35 mouse cellular contexts compared by ENCODE assay signal in genomic region chr6:144720846-144721245, GRCm38 (mm10).
"Had no signal": no experiment of that assay in that cellular context is flagged by ENCODE, and none has a peak within 500 bp of the region (broad histone marks: within the 10 kb centered on the region; RNA-seq: fewer than 3 reads in every experiment).

No protein-coding gene starts in this region.

- H3K27ac ChIP-seq: heart, embryonic 10.5 days; heart, embryonic 13.5 days; heart, embryonic 15.5 days; hindbrain, embryonic 10.5 days; hindbrain, embryonic 12.5 days; hindbrain, embryonic 13.5 days; hindbrain, embryonic 14.5 days; hindbrain, embryonic 15.5 days; hindbrain, postnatal 0 days; intestine, embryonic 15.5 days; kidney, embryonic 15.5 days; kidney, postnatal 0 days; layer of hippocampus, adult 2 months had no signal

- H3K4me1 ChIP-seq: heart, embryonic 15.5 days; hindbrain, embryonic 12.5 days; hindbrain, embryonic 13.5 days; hindbrain, embryonic 15.5 days; intestine, embryonic 15.5 days; kidney, embryonic 15.5 days had no signal

- H3K27me3 ChIP-seq: heart, embryonic 12.5 days; heart, embryonic 13.5 days; heart, embryonic 15.5 days; hindbrain, embryonic 12.5 days; hindbrain, embryonic 13.5 days; hindbrain, embryonic 15.5 days; intestine, embryonic 15.5 days; kidney, embryonic 15.5 days had no signal

- DNase-seq: heart, postnatal 10 days; heart, postnatal 14 days; heart, postnatal 36 days; heart, postnatal 4 days; kidney, adult 11 months; kidney, adult 18-20 months; kidney, adult 2 months; kidney, adult 8-10 months; kidney, adult 9 months; kidney, postnatal 10 days; kidney, postnatal 14 days; kidney, postnatal 25 days; kidney, postnatal 36 days; kidney, postnatal 4 days; layer of hippocampus, adult 9-11 months; layer of hippocampus, postnatal 36 days had no signal

- H3K4me2 ChIP-seq: heart, embryonic 11.5 days; heart, embryonic 12.5 days; heart, embryonic 13.5 days; heart, embryonic 15.5 days; hindbrain, embryonic 12.5 days; hindbrain, embryonic 13.5 days; hindbrain, embryonic 14.5 days; hindbrain, embryonic 15.5 days; intestine, embryonic 15.5 days; kidney, embryonic 15.5 days had no signal

- H3K4me3 ChIP-seq: heart, embryonic 10.5 days; heart, embryonic 12.5 days; heart, embryonic 13.5 days; heart, embryonic 15.5 days; hindbrain, embryonic 10.5 days; hindbrain, embryonic 12.5 days; hindbrain, embryonic 13.5 days; hindbrain, embryonic 15.5 days; intestine, embryonic 15.5 days; kidney, embryonic 15.5 days; layer of hippocampus, adult 2 months had no signal

- H3K36me3 ChIP-seq: heart, embryonic 10.5 days; heart, embryonic 12.5 days; heart, embryonic 13.5 days; heart, embryonic 15.5 days; hindbrain, embryonic 10.5 days; hindbrain, embryonic 12.5 days; hindbrain, embryonic 13.5 days; hindbrain, embryonic 15.5 days; intestine, embryonic 15.5 days; kidney, embryonic 15.5 days had no signal

- ATAC-seq: hindbrain, embryonic 16.5 days; hindbrain, postnatal 0 days; inflammation-experienced regulatory T-cells, adult 6 months; intestine, embryonic 15.5 days; intestine, embryonic 16.5 days; intestine, postnatal 0 days had no signal

- H3K9ac ChIP-seq: heart, embryonic 12.5 days; heart, embryonic 13.5 days; heart, embryonic 15.5 days; hindbrain, embryonic 12.5 days; hindbrain, embryonic 13.5 days; hindbrain, embryonic 14.5 days; hindbrain, embryonic 15.5 days; intestine, embryonic 15.5 days; kidney, embryonic 15.5 days had no signal

- H3K9me3 ChIP-seq: heart, embryonic 10.5 days; heart, embryonic 12.5 days; heart, embryonic 13.5 days; heart, embryonic 15.5 days; hindbrain, embryonic 10.5 days; hindbrain, embryonic 12.5 days; hindbrain, embryonic 13.5 days; hindbrain, embryonic 15.5 days; intestine, embryonic 15.5 days; kidney, embryonic 15.5 days had no signal
